Mouse (Mus musculus) megakaryocyte, embryonic 14.5 days (primary cell): ENCODE results near the gene BC024063.

Source experiments
- FLI1 ChIP-seq: IDR thresholded peaks from 2 replicates; pipeline ENCODE4 v1.6.1; 2012; ENCODE audit warnings: low read length, inconsistent platforms, mixed read lengths
- GATA1 ChIP-seq: IDR thresholded peaks from 3 replicates; pipeline ENCODE4 v1.6.1; 2012; ENCODE audit warnings: mixed read lengths, low read length, inconsistent platforms, borderline replicate concordance

- TF ChIP-seq FLI1 (peak; percentile 42; the same call in 1 of the 2 replicates), GATA1 (no peak)
Measured at GRCm38 (mm10) chr10:82127850-82128401, 44.8 kb downstream of the BC024063 start, which contains the start of gene AU041133.
